Mouse (Mus musculus) CD4-positive, CD25-positive, alpha-beta regulatory T cell, adult 2 months (primary cell): ENCODE measurements around the gene Nrl.

Experiments used
- DNase-seq: peaks from one replicate; pipeline ENCODE4 v3.0.0-alpha.2; 2012; ENCODE audit warnings: low read depth, low spot score

Nrl gene

DNA sequence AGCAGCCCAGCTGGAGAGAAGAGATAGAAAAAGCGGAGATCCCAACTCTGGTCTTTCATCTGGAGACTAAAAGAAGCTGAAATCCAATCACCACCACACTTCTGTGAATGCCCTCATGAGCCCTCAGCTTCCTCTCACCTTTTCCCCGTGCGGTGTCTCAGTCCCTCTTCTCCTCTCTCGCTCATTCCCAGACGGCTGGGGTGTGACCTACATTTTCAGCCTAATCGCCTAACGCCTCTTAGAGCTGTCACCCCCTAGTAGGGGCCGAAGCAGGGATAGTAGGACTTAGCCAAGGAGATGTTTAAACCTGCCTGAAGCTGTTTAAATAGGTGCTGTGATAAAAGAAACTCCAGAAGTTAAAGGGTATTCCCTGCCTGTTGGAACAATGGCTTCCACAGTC, at the start of gene Nrl:
TSS of gene Nrl (minus strand) at position 197 of the 400 bp plus-strand sequence.
- DNase-seq = no peak

DNA sequence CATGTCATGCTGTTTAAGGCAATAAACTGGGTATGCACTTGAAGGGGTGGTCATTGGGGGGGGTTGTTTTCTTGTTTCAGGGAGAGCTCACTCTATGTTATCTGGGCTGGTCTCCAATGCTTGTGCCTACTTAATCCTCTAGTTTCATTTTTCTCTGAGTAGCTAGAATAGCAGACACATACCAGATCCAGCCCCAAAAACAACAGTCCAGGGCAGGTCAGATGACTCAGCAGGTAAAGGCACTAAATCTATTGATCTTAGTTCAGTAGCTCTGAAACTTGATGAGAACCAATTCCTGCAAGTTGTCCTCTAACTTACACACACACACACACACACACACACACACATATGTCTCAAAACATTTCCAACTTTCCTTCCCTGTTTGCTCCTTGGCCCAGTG, 47.0 kb upstream of the Nrl start:
- DNase-seq = no peak

DNA sequence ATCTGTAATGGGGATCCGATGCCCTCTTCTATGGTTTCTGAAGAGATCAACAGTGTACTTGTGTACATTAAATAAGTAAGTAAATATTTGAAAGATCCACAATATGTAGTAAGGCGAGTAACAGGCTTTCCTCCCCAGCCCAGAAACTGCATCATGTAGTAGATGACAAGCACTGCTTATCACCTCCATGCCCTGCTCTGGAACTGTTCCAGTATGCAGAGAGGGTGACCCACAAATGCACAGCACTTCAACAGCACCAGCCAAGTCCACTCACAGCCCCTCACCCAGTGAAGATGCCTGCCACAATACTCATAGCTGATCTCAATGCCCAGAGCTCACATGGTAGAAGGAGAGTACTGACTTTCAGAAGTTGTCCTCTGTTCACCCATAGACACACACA, 45.8 kb upstream of the Nrl start:
- DNase-seq = no peak

- DNase-seq = no peak
Observed at GRCm38 (mm10) chr14:55567496-55567895, 42.7 kb upstream of the Nrl start.

- DNase-seq = no peak
Observed at GRCm38 (mm10) chr14:55565748-55566147, 41.0 kb upstream of the Nrl start.

- no peak for DNase-seq
Observed at GRCm38 (mm10) chr14:55563249-55563648, 38.5 kb upstream of the Nrl start.

DNA sequence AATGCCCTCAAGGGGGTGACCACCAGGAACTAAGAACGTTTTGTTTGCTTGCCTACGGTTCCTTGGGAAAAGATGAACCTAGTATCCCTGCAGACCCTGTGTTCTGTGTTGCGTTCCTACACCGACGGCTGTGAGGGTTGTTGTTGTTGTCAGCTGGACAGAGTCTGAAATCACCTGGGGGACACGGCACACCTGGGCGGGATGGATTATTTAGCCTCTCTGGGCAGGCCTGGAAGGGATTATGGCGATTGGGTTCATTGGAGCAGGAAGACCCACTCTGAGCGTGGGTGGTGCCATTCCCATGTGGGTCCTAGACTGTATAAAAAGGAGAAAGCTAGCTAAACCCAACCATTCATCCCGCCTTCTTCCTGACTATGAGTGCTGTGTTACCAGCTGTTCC, 37.1 kb upstream of the Nrl start:
- no peak for DNase-seq

- DNase-seq = peak; percentile 98
Observed at GRCm38 (mm10) chr14:55560202-55561073, 35.7 kb upstream of the Nrl start, which contains the start of gene A730061H03Rik. Gene A730061H03Rik (minus strand): TSS chr14:55560406.

GRCm38 (mm10) chr14:55559799-55560201, 35.0 kb upstream of the Nrl start, which contains the start of gene Dcaf11:
Gene Dcaf11 (plus strand): TSS chr14:55560006.
- DNase-seq = peak; percentile 91

DNA sequence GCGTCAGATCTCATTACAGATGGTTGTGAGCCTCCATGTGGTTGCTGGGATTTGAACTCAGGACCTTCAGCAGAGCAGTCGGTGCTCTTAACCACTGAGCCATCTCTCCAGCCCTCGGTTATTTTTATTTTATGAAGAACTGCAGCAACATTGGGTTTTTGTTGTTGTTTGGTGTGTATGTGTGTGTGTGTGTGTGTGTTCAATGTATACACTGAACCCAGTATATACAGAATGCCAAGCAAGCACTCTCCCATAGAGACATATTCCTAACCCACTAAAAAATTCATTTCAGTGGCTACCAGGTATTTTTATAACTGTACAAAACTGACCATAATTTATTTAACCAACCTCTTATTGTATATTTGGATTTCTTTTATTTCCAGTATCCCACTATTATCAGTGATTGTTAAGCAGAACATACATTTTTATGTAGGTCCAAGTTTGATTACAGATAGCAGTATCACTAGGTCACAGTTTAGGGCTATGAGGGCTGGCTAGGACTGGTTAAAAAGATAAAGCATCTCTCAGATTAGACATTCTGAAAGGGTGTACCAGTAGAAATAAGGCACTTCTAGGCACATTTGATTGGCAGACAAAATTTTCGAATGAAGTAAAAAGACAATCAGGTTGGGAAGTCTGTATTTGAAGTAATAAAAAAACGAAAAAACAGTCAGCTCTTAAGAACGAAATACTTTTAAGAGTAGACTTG, 34.1 kb upstream of the Nrl start:
- DNase-seq = no peak

DNA sequence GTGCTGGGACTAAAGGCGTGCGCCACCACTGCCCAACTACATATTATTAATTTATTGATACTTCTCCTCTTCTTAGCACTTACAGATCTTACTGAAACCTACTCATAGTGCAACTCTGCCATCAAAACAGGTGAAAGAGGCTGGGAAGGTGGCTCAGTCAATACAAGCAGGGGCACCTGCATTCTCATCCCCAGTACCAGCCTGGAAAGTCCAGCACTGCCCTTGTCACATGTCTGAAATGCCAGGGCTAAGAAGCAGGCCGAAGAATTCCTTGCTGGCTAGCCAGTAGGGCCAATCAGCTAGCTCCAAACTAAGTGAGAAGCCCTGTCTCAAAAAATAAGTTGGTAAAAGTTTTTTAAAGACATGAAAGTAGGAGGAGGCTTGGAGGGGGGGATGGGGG, 32.8 kb upstream of the Nrl start:
- DNase-seq = no peak

DNA sequence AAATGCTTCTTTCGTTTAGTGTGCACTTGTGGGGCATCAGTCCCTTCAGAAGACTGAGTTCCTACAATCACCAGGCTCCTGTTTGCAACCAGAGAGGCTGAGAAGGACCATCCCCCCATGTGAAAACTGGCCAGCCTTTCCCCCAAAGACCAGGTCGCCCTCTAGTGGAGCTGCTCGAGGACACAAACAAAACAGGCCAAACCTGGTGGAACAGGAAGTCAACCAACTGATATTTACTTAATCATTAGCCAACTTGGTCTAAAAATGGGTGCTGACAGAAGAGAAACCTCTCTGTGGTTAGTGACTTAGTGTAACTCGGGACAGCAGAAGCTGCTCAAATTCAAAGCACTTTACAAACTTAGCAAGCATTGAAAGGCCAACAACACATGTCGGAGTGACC, 32.2 kb upstream of the Nrl start:
- peak; percentile 88 for DNase-seq

- no peak for DNase-seq
Observed at GRCm38 (mm10) chr14:55555788-55556187, 31.0 kb upstream of the Nrl start.

DNA sequence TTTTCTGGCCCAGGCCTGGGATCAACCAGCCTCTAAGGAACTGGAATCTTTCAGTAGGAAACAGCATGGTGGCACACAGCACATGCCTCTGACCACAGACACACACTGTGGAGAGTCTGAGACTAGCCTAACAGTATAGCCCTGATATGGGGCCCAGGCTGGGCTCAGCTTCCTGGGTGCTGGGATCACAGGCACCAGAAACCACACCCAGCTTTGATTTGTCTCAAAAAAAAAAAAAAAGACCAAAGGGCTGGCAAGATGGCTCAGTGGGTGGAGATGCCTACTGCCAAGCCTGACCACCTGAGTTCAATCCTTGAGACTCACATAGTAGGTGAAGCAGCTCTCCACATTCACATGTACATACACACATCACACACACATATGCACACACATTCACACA, 29.9 kb upstream of the Nrl start:
- DNase-seq = no peak

- DNase-seq = no peak
Observed at GRCm38 (mm10) chr14:55551794-55552193, 27.0 kb upstream of the Nrl start.

DNA sequence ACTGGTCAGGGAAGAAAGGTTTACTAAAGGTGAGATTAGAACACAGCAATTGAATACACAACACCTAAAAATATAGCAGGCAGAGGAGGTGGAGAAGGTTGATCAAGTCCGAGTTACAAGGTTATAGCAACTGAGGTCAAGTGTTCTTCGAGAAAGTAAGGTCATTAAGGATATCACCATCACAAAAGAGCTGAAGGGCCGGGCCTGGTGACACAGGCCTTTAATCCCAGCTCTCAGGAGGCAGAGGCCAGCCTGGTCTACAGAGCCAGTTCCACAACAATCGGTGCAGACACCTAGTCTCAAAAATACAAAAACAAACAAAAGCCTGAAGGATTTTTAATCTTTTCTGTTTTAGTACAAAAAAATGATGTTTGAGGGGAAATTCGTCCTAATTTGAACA, 26.6 kb upstream of the Nrl start:
- no peak for DNase-seq

DNA sequence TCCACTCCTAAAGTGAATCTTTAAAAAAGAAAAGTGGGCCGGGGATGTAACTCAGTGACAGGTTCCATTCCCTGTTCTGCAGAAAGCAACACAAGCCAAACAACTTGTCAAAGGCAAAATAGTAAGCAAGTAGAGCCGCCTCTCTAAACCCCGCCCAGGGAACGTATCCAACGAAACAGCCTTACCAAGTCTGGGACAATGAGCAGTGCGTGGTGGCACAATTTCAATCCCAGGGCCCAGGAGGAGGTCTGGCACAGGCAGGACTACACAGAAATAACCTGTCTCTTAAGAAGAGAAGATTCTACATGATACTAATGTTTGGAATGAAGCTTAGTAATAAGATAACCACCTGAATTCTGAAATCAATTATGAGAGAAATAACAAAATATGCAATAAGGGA, 25.4 kb upstream of the Nrl start:
- DNase-seq = no peak

- DNase-seq = no peak
Observed at GRCm38 (mm10) chr14:55544334-55544733, 19.6 kb upstream of the Nrl start.

GRCm38 (mm10) chr14:55542268-55542667, 17.5 kb upstream of the Nrl start:
- DNase-seq = no peak

DNA sequence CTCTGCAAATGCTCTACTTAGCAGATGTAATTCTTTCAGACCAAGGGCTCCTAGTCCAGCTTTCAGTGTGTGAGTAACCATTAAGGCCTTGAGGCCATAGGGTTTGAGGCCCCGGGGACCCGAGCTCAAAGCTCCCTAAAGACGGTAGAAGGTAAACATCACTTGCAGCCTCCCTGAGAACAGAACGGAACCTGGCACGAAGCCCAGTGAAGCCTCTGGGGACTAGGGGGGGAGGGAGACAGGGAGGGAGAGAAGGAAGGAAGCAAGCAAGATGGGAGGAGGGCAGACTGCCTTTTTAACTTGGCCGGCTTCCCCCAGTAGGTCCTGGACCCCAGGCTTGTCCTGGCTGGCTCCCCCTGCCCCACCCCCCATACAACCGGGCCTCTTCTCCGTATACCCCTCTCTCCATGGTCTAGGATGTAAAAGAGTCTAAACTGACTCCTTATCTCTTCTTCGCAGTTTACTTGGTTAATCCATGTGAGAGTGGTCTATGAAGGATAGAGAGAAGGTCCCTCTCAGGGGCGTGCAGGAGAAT, 16.1 kb upstream of the Nrl start:
- peak; percentile 69 for DNase-seq

- peak; percentile 74 for DNase-seq
Observed at GRCm38 (mm10) chr14:55540067-55540786, 15.4 kb upstream of the Nrl start, which contains the start of gene Pck2. Gene Pck2 (plus strand): TSS chr14:55540266.
